Mouse (Mus musculus): ENCODE results near the gene Pnpo.

DNA sequence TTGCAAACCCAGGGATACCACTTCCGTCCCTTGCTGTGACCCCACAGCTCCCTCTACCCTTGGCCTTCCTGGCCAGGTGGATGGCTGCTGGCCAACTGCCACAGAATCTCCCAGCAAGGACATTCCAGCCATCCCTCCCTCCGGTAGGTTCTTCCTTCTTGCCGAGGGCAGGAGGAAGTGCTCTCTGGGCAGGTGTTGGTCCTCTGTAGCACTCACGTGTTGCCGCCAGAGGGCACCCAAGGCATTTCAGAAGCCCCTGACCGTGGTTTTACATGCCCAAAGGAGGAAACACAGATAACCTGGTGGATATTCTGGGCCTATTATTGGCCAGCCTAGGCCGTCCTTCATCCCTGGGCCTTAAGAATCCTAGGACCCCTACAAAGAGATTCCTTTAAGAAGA lies 38.6 kb upstream of the Pnpo start:
- TF ChIP-seq TAL1 (IDR thresholded peaks at IDR 0.05; ENCODE audit: low read length), result no peak
- no peak for TF ChIP-seq GATA1 (IDR thresholded peaks at IDR 0.05; ENCODE audit: low read length)
